Comparison of ENCODE assay signal across 8 mouse cellular contexts in the genomic region with DNA sequence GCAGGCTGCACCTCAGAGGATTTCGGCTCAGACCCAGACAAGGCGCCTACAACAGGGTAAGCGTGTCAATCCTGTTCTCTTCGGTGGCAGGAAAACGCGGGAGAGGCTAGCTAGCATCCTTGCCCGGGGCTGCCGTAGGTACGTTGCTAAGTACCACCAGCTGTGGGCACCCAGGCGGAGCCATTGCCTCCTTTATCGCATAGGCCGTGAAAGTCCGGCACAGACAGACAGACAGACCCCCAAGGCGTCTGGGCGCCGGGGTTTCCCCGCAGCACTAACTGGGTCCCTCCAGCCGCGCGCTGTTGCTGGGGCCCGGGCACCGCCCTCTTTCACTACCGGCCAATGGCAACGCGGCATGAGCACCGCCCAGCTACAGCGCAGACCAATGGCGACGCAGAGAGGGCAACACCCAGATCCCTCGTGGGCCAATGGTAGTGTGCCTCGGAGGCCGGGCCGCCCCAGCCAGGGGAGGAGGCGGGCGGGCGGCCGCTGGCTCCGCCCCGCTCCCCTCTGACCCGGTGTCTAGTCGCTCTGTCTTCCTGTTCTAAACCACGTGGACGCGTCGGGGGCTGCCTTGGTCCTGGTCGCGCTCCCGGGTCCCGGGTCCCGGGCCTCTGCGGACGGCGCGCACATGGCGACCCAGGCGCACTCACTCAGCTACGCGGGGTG. TPM values are rescaled to one million over a fixed set of nuclear protein-coding genes. Genes with fewer than 3 reads are reported as not detected.
DNase-seq lines count a peak whose midpoint lies in the region; ATAC-seq and TF ChIP-seq lines count a peak whose summit lies in the region.

TSS of gene Rcl1 (plus strand) at position 502 of the 669 bp plus-strand sequence.

- no peaks in the 10 kb centered on the region for H3K36me3 ChIP-seq in hindbrain, postnatal 0 days (ENCODE audit: insufficient read depth, low read length)

- peak within 1 kb of the TSS; percentile 86 for H3K4me2 ChIP-seq in hindbrain, postnatal 0 days (ENCODE audit: low read depth, low read length)

- WGBS in hindbrain, postnatal 0 days = 1% methylated on average over 54 of the region's 58 CpGs

- no peaks in the 10 kb centered on the region for H3K27me3 ChIP-seq in hindbrain, postnatal 0 days (ENCODE audit: insufficient read depth, low read length)

- H3K4me3 ChIP-seq in gastrocnemius, adult 2 months = peak within 1 kb of the TSS; percentile 100
- H3K4me3 ChIP-seq in hindbrain, postnatal 0 days (ENCODE audit: low read length) = peak within 1 kb of the TSS; percentile 93
- peak within 1 kb of the TSS; percentile 93 for H3K4me3 ChIP-seq in left cerebral cortex, adult 2 months

- H3K27ac ChIP-seq in gastrocnemius, adult 2 months = peak within 1 kb of the TSS; percentile 97
- peak within 1 kb of the TSS; percentile 56 for H3K27ac ChIP-seq in hindbrain, postnatal 0 days
- peak within 1 kb of the TSS; percentile 26 for H3K27ac ChIP-seq in left cerebral cortex, adult 2 months

- ATAC-seq in hindbrain, postnatal 0 days = peak; percentile 100
- peak; percentile 100 for ATAC-seq in megakaryocyte, adult 5-6 weeks (ENCODE audit: poor library complexity, severe bottlenecking)

- peak within 1 kb of the TSS; percentile 76 for H3K9ac ChIP-seq in hindbrain, postnatal 0 days (replicated peaks; ENCODE audit: low read length)

- no peaks in the 10 kb centered on the region for H3K9me3 ChIP-seq in hindbrain, postnatal 0 days (ENCODE audit: low read length)

- intact Hi-C loops in gastrocnemius, adult 2 months (cut with DNase I) = loop anchor here (2.0 to 5.0 kb wide), 2 partner anchors 36 to 151 kb away; partner anchors contain the start of gene Jak2
- intact Hi-C loops in left cerebral cortex, adult 2 months (cut with DNase I) = loop anchor here (2.0 kb wide), 1 partner anchor 150 kb away; the partner anchor contains the start of gene Jak2

- no peak for TF ChIP-seq CTCF in gastrocnemius, adult 2 months (IDR thresholded peaks at IDR 0.05)
- no peak for TF ChIP-seq CTCF in hindbrain, postnatal 0 days (IDR thresholded peaks at IDR 0.05; ENCODE audit: low read depth)
- TF ChIP-seq CTCF in left cerebral cortex, adult 2 months (IDR thresholded peaks at IDR 0.05) = no peak

- 0 out of 2 replicates have a peak, but pooled peaks cover 3% of the 10 kb centered on the region for H3K4me1 ChIP-seq in hindbrain, postnatal 0 days (ENCODE audit: insufficient read depth, low read length)

- DNase-seq in WW6 (ENCODE audit: low read depth, low spot score) = peak; percentile 91
- DNase-seq in cerebellum, postnatal 4 days (ENCODE audit: low spot score in 2 of 2) = peak; percentile 81 to 91
- peak; percentile 98 for DNase-seq in gastrocnemius, adult 2 months
- DNase-seq in hindbrain, postnatal 0 days (ENCODE audit: low spot score) = peak; percentile 99
- DNase-seq in left cerebral cortex, adult 2 months (ENCODE audit: extremely low spot score in 1 of 2, low spot score in 2 of 2) = peak; percentile 91 to 95
- peak; percentile 92 to 94 for DNase-seq in right cerebral cortex, adult 2 months (ENCODE audit: low spot score in 2 of 2)
- DNase-seq in urinary bladder, postnatal 14 days (ENCODE audit: low spot score) = peak; percentile 94

RNA-seq across cellular contexts. Expression of gene Rcl1, which starts in this region (rescaled TPM):
- total RNA-seq in gastrocnemius, adult 2 months (2021) = 1 to 10 TPM; 6.5 to 7.7 TPM
- 16.0 and 18.0 TPM in 2 replicates for total RNA-seq in hindbrain, postnatal 0 days (2014; rRNA removed)
- 33.0 and 33.3 TPM in 2 replicates for polyA plus RNA-seq in hindbrain, postnatal 0 days (2015; fragmentation: Nextera tagmentation; extraction: Ambion mirVana)
- total RNA-seq in left cerebral cortex, adult 2 months (2021) = 10 to 100 TPM; 15.5 to 15.7 TPM
- total RNA-seq in megakaryocyte, adult 5-6 weeks (2015) = 3.2 and 5.0 TPM in 2 replicates
- 11.7 TPM in 2 replicates for total RNA-seq in megakaryocyte, adult 5-6 weeks (2017)

Comparison
In these comparisons a context has a peak if more than half of its experiments do, and no peak if none do; other contexts are left out.
1. Peak in every context shown above with its lines: DNase-seq, ATAC-seq, H3K4me3 ChIP-seq and H3K27ac ChIP-seq.
2. H3K27ac ChIP-seq: peak in every context shown above with its lines; median percentile 97 in gastrocnemius, adult 2 months; 56 in hindbrain, postnatal 0 days; 26 in left cerebral cortex, adult 2 months.